Mouse (Mus musculus): ENCODE data around the gene Znrf3.

Gene Znrf3

GRCm38 (mm10) chr11:5243812-5244748, 200.6 kb downstream of the Znrf3 start:
- peak; percentile 76 to 83 for DNase-seq (ENCODE audit: inconsistent age in 2 of 2, low spot score in 1 of 2)

- DNase-seq (ENCODE audit: inconsistent age in 2 of 2, low spot score in 1 of 2) = no peak
These were observed 201.4 kb downstream of the Znrf3 start for GRCm38 (mm10) chr11:5243208-5243607.

GRCm38 (mm10) chr11:5242158-5242557, 202.5 kb downstream of the Znrf3 start:
- no peak for DNase-seq (ENCODE audit: inconsistent age in 2 of 2, low spot score in 1 of 2)

GRCm38 (mm10) chr11:5239706-5240690, 204.6 kb downstream of the Znrf3 start:
- DNase-seq (ENCODE audit: inconsistent age in 2 of 2, low spot score in 1 of 2) = no peak
